Mouse (Mus musculus): ENCODE results near the gene H2-K1. TPM values are rescaled to one million over a fixed set of nuclear protein-coding genes. Genes with fewer than 3 reads are reported as not detected.
"Not testable (repeated sequence)": the region's sequence is repeated elsewhere in the genome, so short reads cannot be mapped to it uniquely, and the experiment has no call there.

Gene H2-K1
- polyA plus RNA-seq, 1 experiment, result 5,070 TPM

DNA sequence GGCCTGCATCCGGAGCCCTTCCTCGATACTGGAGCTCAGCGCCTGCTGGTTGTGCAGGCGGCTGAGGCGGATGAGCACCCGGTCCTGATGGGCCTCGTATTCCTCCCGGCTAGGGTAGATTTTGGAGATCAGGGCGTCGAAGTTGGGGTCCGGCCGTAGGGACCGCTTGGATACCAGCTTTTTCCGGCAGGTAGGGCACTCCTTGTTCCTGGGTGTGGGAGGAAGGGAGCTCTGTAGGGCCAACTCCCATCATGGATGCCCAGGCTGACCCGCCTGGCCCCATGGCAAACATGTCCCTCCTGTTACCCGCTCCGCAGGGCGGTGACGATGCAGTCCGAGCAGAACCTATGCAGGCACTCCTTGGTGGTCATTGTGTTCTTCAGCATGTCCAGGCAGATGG, 22.8 kb upstream of the H2-K1 start:
- TF ChIP-seq CTCF (IDR thresholded peaks at IDR 0.05; ENCODE audit: extremely low read depth, insufficient read depth, insufficient read length, insufficient replicate concordance), result no peak
- no peak for TF ChIP-seq POLR2A (IDR thresholded peaks at IDR 0.05; ENCODE audit: low read depth, low read length)
- H3K27ac ChIP-seq (ENCODE audit: insufficient read depth, low read length), result no peak overlapping the region
- H3K27me3 ChIP-seq (ENCODE audit: control insufficient read depth, insufficient read depth, low read length), result no peaks in the 10 kb centered on the region
- WGBS, result 96% methylated on average over 20 of the region's 20 CpGs
- H3K4me3 ChIP-seq (ENCODE audit: extremely low read depth, insufficient read depth, insufficient read length), result no peak overlapping the region
- no peak for DNase-seq (ENCODE audit: low read depth in 1 of 2, low spot score in 2 of 2)
- peaks cover 15% of the 10 kb centered on the region; the same call in 1 of the 2 replicates for H3K4me1 ChIP-seq (ENCODE audit: control insufficient read depth, insufficient read depth, insufficient read length)
- H3K36me3 ChIP-seq (ENCODE audit: control insufficient read depth, insufficient read depth, low read length), result peaks cover 14% of the 10 kb centered on the region

DNA sequence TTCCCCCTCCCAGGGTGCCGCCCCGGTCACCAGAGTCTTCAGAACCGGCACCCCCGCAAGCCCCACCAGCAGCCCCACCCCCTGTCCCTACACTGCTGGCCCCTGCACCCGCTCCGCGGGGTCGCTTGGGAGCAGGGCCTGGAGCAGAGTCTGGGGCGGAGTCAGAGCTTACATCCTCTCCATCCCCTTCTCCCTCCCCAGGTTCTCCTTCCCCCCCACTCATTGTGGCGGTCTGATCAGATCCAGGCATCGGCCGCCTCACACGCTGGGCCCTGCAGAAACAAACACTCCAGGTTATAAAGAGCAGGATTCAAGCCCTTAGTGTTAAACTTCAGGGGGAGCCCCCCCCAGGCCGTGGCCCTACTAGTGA, 22.3 kb upstream of the H2-K1 start:
- no peaks in the 10 kb centered on the region for H3K27me3 ChIP-seq (ENCODE audit: control insufficient read depth, insufficient read depth, low read length)
- DNase-seq (ENCODE audit: low read depth in 1 of 2, low spot score in 2 of 2), result no peak
- WGBS, result 98% methylated on average over 14 of the region's 14 CpGs
- H3K4me1 ChIP-seq (ENCODE audit: control insufficient read depth, insufficient read depth, insufficient read length), result peaks cover 13% of the 10 kb centered on the region; the same call in 1 of the 2 replicates
- no peak for TF ChIP-seq CTCF (IDR thresholded peaks at IDR 0.05; ENCODE audit: extremely low read depth, insufficient read depth, insufficient read length, insufficient replicate concordance)
- no peak for TF ChIP-seq POLR2A (IDR thresholded peaks at IDR 0.05; ENCODE audit: low read depth, low read length)
- no peak overlapping the region for H3K4me3 ChIP-seq (ENCODE audit: extremely low read depth, insufficient read depth, insufficient read length)
- peaks cover 14% of the 10 kb centered on the region for H3K36me3 ChIP-seq (ENCODE audit: control insufficient read depth, insufficient read depth, low read length)
- no peak overlapping the region for H3K27ac ChIP-seq (ENCODE audit: insufficient read depth, low read length)

DNA sequence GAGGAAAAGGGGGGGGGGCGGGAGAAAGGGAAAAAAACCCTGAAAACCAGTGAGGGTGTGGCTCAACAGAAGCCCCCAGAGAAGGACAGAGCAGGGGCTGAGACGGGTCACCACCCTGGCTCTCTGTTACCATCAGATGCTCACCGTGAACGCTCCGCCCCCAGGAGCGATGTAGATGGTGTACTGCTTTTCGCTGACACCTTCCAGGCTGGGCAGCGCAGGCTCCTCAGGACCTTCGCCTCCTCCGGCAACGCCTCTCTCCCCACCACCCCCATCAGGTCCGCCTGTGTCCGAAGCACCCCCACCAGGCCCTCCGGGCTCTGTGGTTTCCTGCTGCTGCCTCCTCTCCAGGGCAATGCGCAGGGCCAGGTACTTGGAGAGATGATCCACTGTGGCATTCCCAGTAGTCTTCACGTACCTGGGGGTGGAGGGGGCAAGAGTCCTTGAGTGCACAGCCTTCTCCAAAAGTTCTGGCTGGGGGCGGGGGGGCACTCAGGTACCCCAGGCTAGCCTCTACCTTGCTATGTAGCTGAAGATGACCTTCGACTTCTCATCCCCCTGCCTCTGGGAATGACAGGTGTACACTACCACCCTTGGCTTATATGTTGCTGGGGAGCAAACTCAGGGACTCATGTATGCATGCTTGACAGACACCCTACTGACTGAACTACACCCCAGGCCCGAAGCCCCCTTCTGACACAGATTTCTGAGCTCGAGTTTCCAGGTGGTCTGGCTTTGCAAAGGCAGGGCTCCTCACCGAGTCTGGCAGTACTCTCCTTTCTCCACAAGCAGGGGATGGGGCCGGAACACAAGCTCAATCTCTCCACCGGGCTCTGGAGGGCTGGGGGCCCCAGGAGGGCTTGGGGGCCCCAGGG, 21.6 kb upstream of the H2-K1 start:
- peaks cover 14% of the 10 kb centered on the region for H3K36me3 ChIP-seq (ENCODE audit: control insufficient read depth, insufficient read depth, low read length)
- WGBS, result 96% methylated on average over 22 of the region's 23 CpGs
- no peaks in the 10 kb centered on the region for H3K27me3 ChIP-seq (ENCODE audit: control insufficient read depth, insufficient read depth, low read length)
- no peak overlapping the region for H3K27ac ChIP-seq (ENCODE audit: insufficient read depth, low read length)
- peaks cover 9% of the 10 kb centered on the region; the same call in 1 of the 2 replicates for H3K4me1 ChIP-seq (ENCODE audit: control insufficient read depth, insufficient read depth, insufficient read length)
- no peak for TF ChIP-seq POLR2A (IDR thresholded peaks at IDR 0.05; ENCODE audit: low read depth, low read length)
- no peak for TF ChIP-seq CTCF (IDR thresholded peaks at IDR 0.05; ENCODE audit: extremely low read depth, insufficient read depth, insufficient read length, insufficient replicate concordance)
- no peak for DNase-seq (ENCODE audit: low read depth in 1 of 2, low spot score in 2 of 2)
- H3K4me3 ChIP-seq (ENCODE audit: extremely low read depth, insufficient read depth, insufficient read length), result no peak overlapping the region

DNA sequence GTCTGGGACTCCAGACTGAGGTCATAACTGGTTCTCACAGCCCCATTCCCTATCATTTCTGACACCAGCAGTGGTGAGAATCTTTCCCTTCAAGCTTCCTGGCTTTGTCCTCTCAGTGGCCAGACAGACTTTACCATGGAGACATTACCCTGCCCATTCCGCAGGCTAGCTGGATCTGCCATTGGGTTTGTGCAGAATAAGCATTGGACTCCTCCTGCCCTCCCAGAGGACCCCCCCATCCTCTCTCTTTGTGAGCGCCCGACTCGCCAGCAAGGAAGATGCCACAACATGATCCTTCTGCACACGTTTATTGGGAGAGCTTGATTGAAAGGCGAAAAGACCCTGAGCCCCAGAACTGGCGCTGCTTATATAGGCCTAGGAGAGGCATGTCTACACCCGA, 13.3 kb upstream of the H2-K1 start:
- H3K4me1 ChIP-seq (ENCODE audit: control insufficient read depth, insufficient read depth, insufficient read length), result no peaks in the 10 kb centered on the region
- no peak for DNase-seq (ENCODE audit: low read depth in 1 of 2, low spot score in 2 of 2)
- no peaks in the 10 kb centered on the region for H3K27me3 ChIP-seq (ENCODE audit: control insufficient read depth, insufficient read depth, low read length)
- H3K27ac ChIP-seq (ENCODE audit: insufficient read depth, low read length), result no peak overlapping the region
- WGBS, result 94% methylated on average over 8 of the region's 8 CpGs
- H3K4me3 ChIP-seq (ENCODE audit: extremely low read depth, insufficient read depth, insufficient read length), result no peak overlapping the region
- TF ChIP-seq POLR2A (IDR thresholded peaks at IDR 0.05; ENCODE audit: low read depth, low read length) (no peak), CTCF (IDR thresholded peaks at IDR 0.05; ENCODE audit: extremely low read depth, insufficient read depth, insufficient read length, insufficient replicate concordance) (no peak)
- no peaks in the 10 kb centered on the region for H3K36me3 ChIP-seq (ENCODE audit: control insufficient read depth, insufficient read depth, low read length)

DNA sequence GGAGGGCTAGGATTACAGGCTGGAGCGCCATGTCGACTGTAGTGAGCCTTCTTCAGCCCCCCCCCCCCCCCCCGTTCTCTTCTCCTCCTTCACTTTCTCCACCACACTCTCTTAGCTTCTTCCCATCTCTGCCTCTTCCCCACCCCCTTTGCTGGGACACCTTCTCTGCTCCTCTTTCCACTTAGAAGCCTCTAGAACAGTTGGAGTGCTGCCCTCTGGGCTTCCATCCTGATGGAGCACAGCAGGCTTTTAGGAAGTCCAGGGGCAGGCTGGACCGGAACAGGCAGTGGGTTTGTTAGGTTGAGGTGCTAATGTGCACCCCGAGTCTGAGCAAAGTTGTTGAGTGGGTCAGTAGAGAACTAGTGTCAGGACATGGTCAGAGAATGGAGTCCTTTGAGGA, 10.0 kb upstream of the H2-K1 start:
- Histone ChIP-seq H3K27me3 (ENCODE audit: control insufficient read depth, insufficient read depth, low read length) (no peaks in the 10 kb centered on the region), H3K36me3 (ENCODE audit: control insufficient read depth, insufficient read depth, low read length) (no peaks in the 10 kb centered on the region), H3K27ac (ENCODE audit: insufficient read depth, low read length) (no peak overlapping the region), H3K4me1 (ENCODE audit: control insufficient read depth, insufficient read depth, insufficient read length) (no peaks in the 10 kb centered on the region), H3K4me3 (ENCODE audit: extremely low read depth, insufficient read depth, insufficient read length) (no peak overlapping the region)
- no peak for TF ChIP-seq POLR2A (IDR thresholded peaks at IDR 0.05; ENCODE audit: low read depth, low read length)
- TF ChIP-seq CTCF (IDR thresholded peaks at IDR 0.05; ENCODE audit: extremely low read depth, insufficient read depth, insufficient read length, insufficient replicate concordance), result no peak
- WGBS, result 81% methylated on average over 5 of the region's 5 CpGs
- DNase-seq (ENCODE audit: low read depth in 1 of 2, low spot score in 2 of 2), result no peak

DNA sequence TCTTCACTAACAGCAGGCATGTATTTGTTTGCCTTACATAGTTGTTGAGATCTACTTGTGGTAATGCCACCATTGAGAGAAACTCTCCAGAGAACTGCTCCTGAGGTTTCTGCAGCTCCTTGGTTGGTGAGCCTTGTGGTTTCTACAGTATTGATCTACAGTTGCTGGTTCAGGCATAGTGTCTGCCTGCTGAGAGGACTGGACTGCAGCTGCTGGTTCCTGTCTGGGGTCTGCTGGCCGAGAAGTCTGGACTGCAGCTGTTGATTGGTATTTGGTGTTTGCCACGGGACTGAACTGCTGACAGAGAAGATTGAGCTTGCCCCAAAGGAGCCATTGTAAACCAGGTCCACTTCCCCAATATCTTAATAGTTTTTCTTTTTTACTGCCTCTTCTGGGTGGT, 6.4 kb upstream of the H2-K1 start:
- no peak overlapping the region for H3K27ac ChIP-seq (ENCODE audit: insufficient read depth, low read length)
- DNase-seq (ENCODE audit: low read depth in 1 of 2, low spot score in 2 of 2), result no peak
- no peaks in the 10 kb centered on the region for H3K4me1 ChIP-seq (ENCODE audit: control insufficient read depth, insufficient read depth, insufficient read length)
- no peak overlapping the region for H3K4me3 ChIP-seq (ENCODE audit: extremely low read depth, insufficient read depth, insufficient read length)
- TF ChIP-seq POLR2A (IDR thresholded peaks at IDR 0.05; ENCODE audit: low read depth, low read length) (no peak), CTCF (IDR thresholded peaks at IDR 0.05; ENCODE audit: extremely low read depth, insufficient read depth, insufficient read length, insufficient replicate concordance) (no peak)
- no peaks in the 10 kb centered on the region for H3K36me3 ChIP-seq (ENCODE audit: control insufficient read depth, insufficient read depth, low read length)
- H3K27me3 ChIP-seq (ENCODE audit: control insufficient read depth, insufficient read depth, low read length), result no peaks in the 10 kb centered on the region
- WGBS, result 61% methylated on average over 2 of the region's 2 CpGs

DNA sequence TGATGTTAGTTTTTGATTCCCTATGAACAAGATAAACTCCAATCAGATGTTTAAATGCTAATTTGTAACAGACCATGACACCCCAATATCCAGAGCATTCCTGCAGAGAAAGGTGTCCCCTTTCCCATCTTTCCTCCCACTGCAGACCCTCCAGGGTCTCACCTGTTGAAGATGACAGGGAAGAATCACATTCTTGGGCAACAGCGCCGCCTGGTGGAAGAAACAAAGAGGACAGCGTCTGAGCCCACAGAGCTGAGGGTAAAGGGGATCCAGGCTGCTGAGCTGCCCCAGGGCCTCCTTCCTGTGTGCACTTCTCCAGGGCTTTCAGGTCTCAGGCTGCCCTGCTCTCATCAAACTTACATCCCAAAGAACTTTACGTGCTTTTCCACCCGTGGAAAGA, 3.3 kb upstream of the H2-K1 start:
- Histone ChIP-seq H3K4me3 (ENCODE audit: extremely low read depth, insufficient read depth, insufficient read length) (no peak overlapping the region), H3K27me3 (ENCODE audit: control insufficient read depth, insufficient read depth, low read length) (no peaks in the 10 kb centered on the region), H3K4me1 (ENCODE audit: control insufficient read depth, insufficient read depth, insufficient read length) (peaks cover 4% of the 10 kb centered on the region; the same call in 1 of the 2 replicates), H3K27ac (ENCODE audit: insufficient read depth, low read length) (no peak overlapping the region), H3K36me3 (ENCODE audit: control insufficient read depth, insufficient read depth, low read length) (peaks cover 10% of the 10 kb centered on the region)
- DNase-seq (ENCODE audit: low read depth in 1 of 2, low spot score in 2 of 2), result peak in 1 of 2 experiments; percentile 56
- no peak for TF ChIP-seq POLR2A (IDR thresholded peaks at IDR 0.05; ENCODE audit: low read depth, low read length)
- TF ChIP-seq CTCF (IDR thresholded peaks at IDR 0.05; ENCODE audit: extremely low read depth, insufficient read depth, insufficient read length, insufficient replicate concordance), result peak; percentile 38; the same call in 1 of the 2 replicates
- WGBS, result 8% methylated on average over 5 of the region's 5 CpGs

DNA sequence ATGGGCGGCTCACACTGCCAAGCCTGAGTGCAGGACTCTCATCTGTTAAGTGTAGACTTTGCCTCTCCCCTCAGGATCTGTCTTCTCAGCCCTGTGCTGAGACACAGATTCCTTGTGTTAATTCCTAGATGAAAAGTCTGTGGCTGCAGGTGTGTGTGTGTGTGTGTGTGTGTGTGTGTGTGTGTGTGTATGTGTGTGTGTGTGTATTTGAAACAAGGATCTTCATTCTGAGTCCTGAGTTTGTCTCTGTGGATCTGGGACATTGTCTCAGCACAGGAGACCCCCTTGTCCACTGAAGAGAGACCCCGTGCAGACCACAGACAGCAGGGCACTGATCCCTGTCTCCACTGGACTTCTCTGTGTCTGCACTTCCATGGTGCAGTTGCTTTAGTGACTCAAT, 649 bp upstream of the H2-K1 start:
- H3K36me3 ChIP-seq (ENCODE audit: control insufficient read depth, insufficient read depth, low read length), result peaks cover 19% of the 10 kb centered on the region
- not testable (repeated sequence) for H3K27me3 ChIP-seq (ENCODE audit: control insufficient read depth, insufficient read depth, low read length); DNase-seq (ENCODE audit: low read depth in 1 of 2, low spot score in 2 of 2); H3K4me1 ChIP-seq (ENCODE audit: control insufficient read depth, insufficient read depth, insufficient read length)
- 30% methylated on average over 2 of the region's 2 CpGs for WGBS
- H3K27ac ChIP-seq (ENCODE audit: insufficient read depth, low read length), result peak overlapping the region; percentile 83
- H3K4me3 ChIP-seq (ENCODE audit: extremely low read depth, insufficient read depth, insufficient read length), result peak overlapping the region; percentile 59

All from spleen, adult 2 months (tissue).